ENCODE assay signal across 25 mouse cellular contexts in the genomic region with DNA sequence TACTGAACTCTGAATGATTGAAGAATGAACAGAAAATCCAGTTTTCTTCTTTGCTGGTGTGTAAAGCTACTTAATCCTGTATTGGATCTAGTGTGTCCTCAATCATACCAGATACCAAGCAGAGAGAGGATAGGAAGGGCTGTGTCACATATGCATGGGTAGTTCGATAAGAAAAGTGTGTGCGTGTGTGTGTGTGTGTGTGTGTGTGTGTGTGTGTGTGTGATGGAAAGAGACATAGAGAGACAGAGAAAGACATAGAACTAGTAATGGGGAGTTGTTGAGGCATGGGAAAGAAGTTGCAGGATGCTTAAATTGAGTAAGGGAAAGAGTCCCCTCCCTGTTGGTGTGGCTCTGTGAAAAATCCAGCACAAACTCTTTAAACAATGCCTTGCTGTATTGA. TPM values are rescaled to one million over a fixed set of nuclear protein-coding genes. Genes with fewer than 3 reads are reported as not detected.
DNase-seq lines count a peak whose midpoint lies in the region; ATAC-seq and TF ChIP-seq lines count a peak whose summit lies in the region.
"Had no signal": no experiment of that assay in that cellular context is flagged by ENCODE, and none has a peak within 500 bp of the region (broad histone marks: within the 10 kb centered on the region; RNA-seq: fewer than 3 reads in every experiment).

A gene (minus strand): TSS at position 101 of the 400 bp plus-strand sequence.

- no peaks in the 10 kb centered on the region for H3K36me3 ChIP-seq in hindbrain, embryonic 12.5 days
- H3K36me3 ChIP-seq in hindbrain, embryonic 13.5 days = no peaks in the 10 kb centered on the region
- no peaks in the 10 kb centered on the region for H3K36me3 ChIP-seq in lung, embryonic 14.5 days (ENCODE audit: insufficient read depth)
- H3K36me3 ChIP-seq in testis, adult 2 months (ENCODE audit: control insufficient read depth, insufficient read depth, low read length) = no peaks in the 10 kb centered on the region
- no peaks in the 10 kb centered on the region for H3K36me3 ChIP-seq in CH12.LX (replicated peaks in 1 of 2; ENCODE audit: control insufficient read depth in 1 of 2, insufficient read depth in 1 of 2, low read length in 1 of 2)
- H3K36me3 ChIP-seq: G1E had no signal

- no peak within 1 kb of the TSS for H3K9ac ChIP-seq in hindbrain, embryonic 12.5 days
- H3K9ac ChIP-seq in hindbrain, embryonic 13.5 days = no peak within 1 kb of the TSS
- H3K9ac ChIP-seq in lung, embryonic 14.5 days = no peak within 1 kb of the TSS
- H3K9ac ChIP-seq in CH12.LX (ENCODE audit: insufficient read depth, low read depth) = no peak within 1 kb of the TSS

- dilution Hi-C loops in CH12.LX (cut with MboI; ENCODE audit: extremely low pct_ligation_motif_present, extremely low pct_unique_long_range_greater_than_20kb, low sequenced_read_pairs) = no loop called here

- H3K27me3 ChIP-seq in hindbrain, embryonic 12.5 days = no peaks in the 10 kb centered on the region
- H3K27me3 ChIP-seq in hindbrain, embryonic 13.5 days = no peaks in the 10 kb centered on the region
- H3K27me3 ChIP-seq in lung, embryonic 14.5 days (ENCODE audit: insufficient read depth, low read length) = no peaks in the 10 kb centered on the region
- no peaks in the 10 kb centered on the region for H3K27me3 ChIP-seq in testis, adult 2 months (ENCODE audit: control insufficient read depth, insufficient read depth, low read length)
- H3K27me3 ChIP-seq in CH12.LX (replicated peaks) = no peaks in the 10 kb centered on the region

- WGBS in hindbrain, embryonic 12.5 days = 65% methylated on average over 2 of the region's 2 CpGs
- 55% methylated on average over 2 of the region's 2 CpGs for WGBS in hindbrain, embryonic 13.5 days
- 61% methylated on average over 2 of the region's 2 CpGs for WGBS in lung, embryonic 14.5 days

- no peak for TF ChIP-seq EP300 in CH12.LX (IDR thresholded peaks at IDR 0.05; ENCODE audit: low read length)

- H3K4me1 ChIP-seq in hindbrain, embryonic 12.5 days = no peaks in the 10 kb centered on the region
- 0 out of 2 replicates have a peak, but pooled peaks cover 8% of the 10 kb centered on the region for H3K4me1 ChIP-seq in hindbrain, embryonic 13.5 days (replicated peaks)
- 0 out of 2 replicates have a peak, but pooled peaks cover 3% of the 10 kb centered on the region for H3K4me1 ChIP-seq in lung, embryonic 14.5 days (ENCODE audit: insufficient read depth)
- H3K4me1 ChIP-seq in testis, adult 2 months (ENCODE audit: control insufficient read depth, insufficient read depth, low read length) = no peaks in the 10 kb centered on the region
- H3K4me1 ChIP-seq in CH12.LX (ENCODE audit: control insufficient read depth in 1 of 2, insufficient read depth in 2 of 2) = no peaks in the 10 kb centered on the region

- in situ Hi-C loops in CH12.LX (cut with MboI; ENCODE audit: low pct_ligation_motif_present, low pct_unique_long_range_greater_than_20kb, low sequenced_read_pairs) = loop anchor here (10.0 kb wide), 1 partner anchor 129 kb away; a partner anchor contains a TSS

- H3K4me3 ChIP-seq in hindbrain, embryonic 12.5 days = no peak within 1 kb of the TSS
- no peak within 1 kb of the TSS for H3K4me3 ChIP-seq in hindbrain, embryonic 13.5 days
- no peak within 1 kb of the TSS for H3K4me3 ChIP-seq in lung, embryonic 14.5 days (ENCODE audit: low read depth, low read length)
- H3K4me3 ChIP-seq in testis, adult 2 months (ENCODE audit: control insufficient read depth, low read depth, low read length) = no peak within 1 kb of the TSS; the same call in 1 of the 2 replicates
- no peak within 1 kb of the TSS for H3K4me3 ChIP-seq in CH12.LX (replicated peaks in 1 of 3; ENCODE audit: low read depth in 2 of 3, low read length in 2 of 3, poor library complexity in 1 of 3)

- DNase-seq in lung, embryonic 14.5 days = no peak
- no peak for DNase-seq in lung, postnatal 36 days
- DNase-seq in testis, postnatal 14 days (ENCODE audit: low spot score) = no peak
- DNase-seq in CH12.LX (ENCODE audit: extremely low read depth) = no peak
- DNase-seq in heart, adult 11 months = no peak
- DNase-seq: adrenal gland, adult 2 months; adrenal gland, adult 8-10 months; adrenal gland, postnatal 10 days; adrenal gland, postnatal 14 days; adrenal gland, postnatal 25 days; adrenal gland, postnatal 36 days; B cell, adult 2 months; cerebellum, adult 11 months; cerebellum, adult 11-12 months; cerebellum, adult 18-20 months had no signal

- no peaks in the 10 kb centered on the region for H3K9me3 ChIP-seq in hindbrain, embryonic 12.5 days (replicated peaks)
- H3K9me3 ChIP-seq in hindbrain, embryonic 13.5 days = no peaks in the 10 kb centered on the region
- H3K9me3 ChIP-seq in lung, embryonic 14.5 days (ENCODE audit: low read depth, low read length) = no peaks in the 10 kb centered on the region
- H3K9me3 ChIP-seq in CH12.LX (replicated peaks; ENCODE audit: low read length) = no peaks in the 10 kb centered on the region
- H3K9me3 ChIP-seq: G1E had no signal

- no peak for ATAC-seq in hindbrain, embryonic 12.5 days (ENCODE audit: low FRiP score)
- no peak for ATAC-seq in hindbrain, embryonic 13.5 days (ENCODE audit: low FRiP score)
- peak; percentile 10; the same call in 1 of the 2 replicates for ATAC-seq in lung, embryonic 14.5 days (ENCODE audit: insufficient read depth)
- ATAC-seq: activated CD4-positive, CD25-positive, alpha-beta regulatory T cell, adult 4 months; CD4-positive, CD25-positive, alpha-beta regulatory T cell, adult 4 months; Patski had no signal

- no peak for TF ChIP-seq RAD21 in CH12.LX (IDR thresholded peaks at IDR 0.05; ENCODE audit: low read depth, low read length)

- 0 out of 2 replicates have a peak within 1 kb of the TSS, but pooled peaks have one; percentile 12 for H3K27ac ChIP-seq in hindbrain, embryonic 12.5 days
- no peak within 1 kb of the TSS for H3K27ac ChIP-seq in hindbrain, embryonic 13.5 days
- H3K27ac ChIP-seq in lung, embryonic 14.5 days (ENCODE audit: low read depth) = no peak within 1 kb of the TSS
- peak within 1 kb of the TSS; percentile 52 for H3K27ac ChIP-seq in testis, adult 2 months (ENCODE audit: control insufficient read depth, insufficient read depth, low read depth, low read length)
- no peak within 1 kb of the TSS for H3K27ac ChIP-seq in CH12.LX (ENCODE audit: insufficient read depth, low read depth)

- TF ChIP-seq CTCF in lung, embryonic 14.5 days (IDR thresholded peaks at IDR 0.05; ENCODE audit: low read depth) = no peak
- TF ChIP-seq CTCF in testis, adult 2 months (IDR thresholded peaks at IDR 0.05; ENCODE audit: control insufficient read depth, insufficient read depth, insufficient replicate concordance, low read depth, low read length) = no peak
- TF ChIP-seq CTCF in CH12.LX (conservative IDR thresholded peaks at IDR 0.05 in 1 of 2, IDR thresholded peaks at IDR 0.05 in 1 of 2; ENCODE audit: low read depth in 2 of 2, low read length in 2 of 2) = no peak

- no peak within 1 kb of the TSS for H3K4me2 ChIP-seq in hindbrain, embryonic 12.5 days (replicated peaks)
- no peak within 1 kb of the TSS for H3K4me2 ChIP-seq in hindbrain, embryonic 13.5 days
- H3K4me2 ChIP-seq in lung, embryonic 14.5 days = no peak within 1 kb of the TSS
- H3K4me2 ChIP-seq in CH12.LX (ENCODE audit: insufficient read depth, low read depth, poor library complexity, severe bottlenecking) = peak within 1 kb of the TSS; percentile 4; the same call in 1 of the 2 replicates

- no peak for TF ChIP-seq POLR2A in testis, adult 2 months (IDR thresholded peaks at IDR 0.05; ENCODE audit: control insufficient read depth, low read depth, low read length)
- TF ChIP-seq POLR2A in CH12.LX (IDR thresholded peaks at IDR 0.05; ENCODE audit: low read depth, low read length) = no peak

- no peaks in the 10 kb centered on the region for H3K79me2 ChIP-seq in CH12.LX (replicated peaks; ENCODE audit: control insufficient read depth, extremely low read depth, insufficient read depth, poor library complexity, severe bottlenecking)

TF ChIP-seq in CH12.LX, 34 proteins besides CTCF, POLR2A, EP300 and RAD21:
- TF ChIP-seq SMC3 (IDR thresholded peaks at IDR 0.05; ENCODE audit: low read depth, low read length) (no peak), MEF2A (IDR thresholded peaks at IDR 0.05; ENCODE audit: borderline replicate concordance, low read depth, low read length) (no peak), ETS1 (conservative IDR thresholded peaks at IDR 0.05; ENCODE audit: low read depth, low read length) (no peak), ZC3H11A (IDR thresholded peaks at IDR 0.05; ENCODE audit: low read depth, low read length) (no peak), TBP (conservative IDR thresholded peaks at IDR 0.05; ENCODE audit: low read depth, low read length) (no peak), CHD1 (IDR thresholded peaks at IDR 0.05; ENCODE audit: low read depth, low read length) (no peak), UBTF (IDR thresholded peaks at IDR 0.05; ENCODE audit: low read depth, low read length) (no peak)

RNA-seq across cellular contexts. Expression of the gene that starts here (rescaled TPM):
- polyA plus RNA-seq in hindbrain, embryonic 12.5 days (2016; fragmentation: Nextera tagmentation; extraction: Ambion mirVana) = 0.17 TPM in 1 of 2 replicates, not detected in the other
- 0.21 and 0.41 TPM in 2 replicates for polyA plus RNA-seq in hindbrain, embryonic 13.5 days (2015; fragmentation: Nextera tagmentation; extraction: Ambion mirVana)
- 0.12 and 0.20 TPM in 2 replicates for polyA plus RNA-seq in lung, embryonic 14.5 days (2014; fragmentation: Nextera tagmentation; extraction: Ambion mirVana)
- polyA plus RNA-seq in testis, adult 2 months (2012; rRNA removed) = 3.6 and 7.1 TPM in 2 replicates
- total RNA-seq in CH12.LX (2012; rRNA removed) (not detected in 2 replicates), CH12.LX (2014; rRNA removed) (not detected in 2 replicates)
- not detected in 2 replicates for polyA plus RNA-seq in CH12.LX (2012; ENCODE audit: insufficient read length, low read depth)
- total RNA-seq: adrenal gland, postnatal 10 days; adrenal gland, postnatal 25 days; adrenal gland, postnatal 36 days; ES-E14; MEL had no signal
- polyA plus RNA-seq: activated CD4-positive, CD25-positive, alpha-beta regulatory T cell, adult 4 months; adrenal gland, adult 2 months; C2C12; CD4-positive, CD25-positive, alpha-beta regulatory T cell, adult 4 months; G1E; Patski had no signal

Comparison
In these comparisons a context has a peak if more than half of its experiments do, and no peak if none do; other contexts are left out.
1. H3K27ac ChIP-seq: peak in hindbrain, embryonic 12.5 days (single experiment) and testis, adult 2 months (single experiment); none in hindbrain, embryonic 13.5 days (single experiment), lung, embryonic 14.5 days (single experiment) and CH12.LX (single experiment).
2. Peak in ATAC-seq in lung, embryonic 14.5 days; RNA of the gene not detected or under 1 TPM.